Mouse (Mus musculus) megakaryocyte, embryonic 14.5 days (primary cell): ENCODE results near the gene Cables2.

ENCODE experiments used
- FLI1 ChIP-seq: IDR thresholded peaks from 2 replicates; pipeline ENCODE4 v1.6.1; 2012; ENCODE audit warnings: low read length, inconsistent platforms, mixed read lengths
- GATA1 ChIP-seq: IDR thresholded peaks from 3 replicates; pipeline ENCODE4 v1.6.1; 2012; ENCODE audit warnings: mixed read lengths, low read length, inconsistent platforms, borderline replicate concordance

- TF ChIP-seq GATA1 (no peak), FLI1 (no peak)
Measured at GRCm38 (mm10) chr2:180262441-180262840, 10.9 kb downstream of the Cables2 start.
